Mouse (Mus musculus): ENCODE data around the gene Bend5.
A peak's percentile ranks its signal among the peaks of the same experiment; 100 is the strongest.

Bend5 gene

DNA sequence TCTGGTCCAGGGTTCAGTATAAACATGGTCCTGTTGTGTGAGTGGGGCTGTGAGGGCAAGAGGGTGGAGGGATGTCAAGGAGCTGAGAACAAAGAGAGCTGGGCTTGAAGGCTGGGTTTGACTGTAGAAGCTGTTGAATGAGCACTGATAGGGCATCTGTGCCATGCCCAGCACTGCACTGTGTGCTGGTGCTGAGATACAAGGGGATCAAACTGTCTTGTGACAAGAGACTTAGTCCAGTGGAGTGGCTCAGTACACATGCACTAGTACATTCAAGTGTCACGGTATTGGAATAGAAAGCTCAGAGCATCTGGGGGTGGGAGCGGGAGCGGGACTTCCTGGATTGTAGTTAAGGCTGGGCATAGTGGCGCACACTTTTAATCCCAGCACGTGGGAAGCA, 71.4 kb downstream of the Bend5 start:
- no peak for DNase-seq (ENCODE audit: low spot score in 2 of 2)

DNA sequence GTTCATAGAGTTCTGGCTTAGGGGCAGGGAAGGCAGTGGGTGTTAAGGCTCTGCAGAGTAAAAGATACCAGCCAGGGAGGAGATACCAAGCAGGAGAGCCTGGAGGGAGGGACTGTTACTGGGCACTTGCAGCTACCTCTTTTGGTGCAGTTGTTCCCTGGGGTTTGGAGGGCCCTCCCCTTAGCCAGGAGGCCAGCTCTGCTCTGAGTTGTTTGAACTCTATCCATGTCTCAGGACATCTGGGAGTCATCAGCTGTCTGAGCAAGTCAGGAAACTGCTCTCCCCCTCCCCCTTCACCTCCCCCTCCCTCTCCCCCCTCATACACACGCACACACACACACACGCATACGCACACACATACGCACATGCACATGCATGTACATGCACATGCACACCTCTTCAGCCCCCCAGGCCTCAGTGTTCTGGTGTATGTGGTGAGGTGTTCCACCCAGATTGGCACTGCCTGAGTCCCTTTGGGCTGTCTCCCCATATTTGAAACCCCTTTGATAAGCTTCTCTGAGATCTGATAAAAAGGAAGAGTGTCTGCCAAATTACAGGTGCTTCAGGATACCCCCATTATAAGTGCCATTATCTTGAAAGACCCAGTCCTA, 72.5 kb downstream of the Bend5 start:
- no peak for DNase-seq (ENCODE audit: low spot score in 2 of 2)

DNA sequence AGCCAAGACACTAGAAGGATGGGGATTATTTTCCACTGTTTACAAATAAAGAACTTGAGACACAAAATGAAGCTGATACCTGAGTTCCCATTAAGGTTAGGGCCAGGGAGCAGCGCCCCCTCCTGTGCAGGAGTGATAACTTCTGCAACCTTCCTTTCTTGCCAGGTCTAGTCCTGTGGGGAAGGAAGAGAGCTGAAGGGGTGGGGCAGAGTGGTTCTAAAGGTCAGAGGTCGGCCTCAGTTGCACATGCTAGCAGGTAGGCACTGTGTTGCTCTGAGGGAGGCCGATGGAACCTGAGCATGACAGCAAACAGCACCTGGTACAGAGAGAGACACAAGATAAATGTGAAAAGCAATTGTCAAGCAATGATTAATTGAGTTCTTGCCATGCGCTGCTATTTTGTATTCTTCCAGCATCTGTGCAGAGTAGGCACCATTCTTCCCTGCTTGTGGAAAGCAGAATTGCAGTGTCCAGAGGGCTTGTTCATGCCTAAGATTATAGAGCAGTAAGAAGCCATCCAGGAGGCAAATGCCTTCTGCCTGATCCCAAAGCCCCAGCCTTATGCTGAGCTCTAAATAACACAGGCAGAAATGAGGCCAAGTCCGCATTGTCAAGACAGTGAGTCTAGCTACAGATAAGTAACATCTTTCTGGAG, 79.1 kb downstream of the Bend5 start:
- peak in 1 of 2 experiments; percentile 38 for DNase-seq (ENCODE audit: low spot score in 2 of 2)

GRCm38 (mm10) chr4:111495949-111496348, 81.1 kb downstream of the Bend5 start:
- peak in 1 of 2 experiments; percentile 39 for DNase-seq (ENCODE audit: low spot score in 2 of 2)

DNA sequence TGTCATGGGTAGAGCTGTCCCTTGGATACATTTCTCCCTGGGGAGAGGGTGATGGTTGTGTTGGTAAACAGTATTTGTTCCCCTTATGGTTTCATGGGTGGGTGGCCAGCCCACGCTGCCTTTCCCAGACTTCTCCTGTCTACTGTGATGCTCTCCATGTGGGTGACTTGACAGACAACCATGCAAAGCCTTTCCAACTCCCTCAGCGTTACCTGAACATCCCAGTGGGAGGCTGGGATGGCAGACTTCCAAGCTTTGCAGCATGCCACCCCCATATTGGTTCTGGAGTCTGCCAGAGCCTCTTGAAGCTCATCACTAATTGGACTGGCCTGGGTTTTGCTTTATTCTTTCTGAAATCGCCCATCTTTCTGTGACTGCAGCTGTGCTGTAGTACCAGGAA, 83.9 kb downstream of the Bend5 start:
- DNase-seq (ENCODE audit: low spot score in 2 of 2), result no peak

DNA sequence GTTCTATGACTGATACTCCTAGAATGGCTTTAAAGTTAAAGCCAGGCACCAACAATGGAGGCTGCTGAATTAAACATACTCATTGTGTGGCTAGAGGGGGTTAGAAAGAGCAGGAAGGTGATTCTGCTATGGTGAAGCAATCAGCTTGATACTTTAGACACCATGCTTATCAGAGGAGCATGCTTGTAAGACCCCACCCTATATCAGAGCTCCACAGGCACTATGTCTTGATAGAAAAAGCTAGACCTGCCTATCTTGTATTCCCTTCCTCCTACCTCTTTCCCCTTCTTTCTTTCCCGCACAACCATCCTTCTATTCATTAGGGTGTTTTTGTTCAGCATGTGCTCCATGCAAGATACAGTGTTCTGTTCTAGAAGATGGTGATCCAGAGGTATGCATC, 86.6 kb downstream of the Bend5 start:
- DNase-seq (ENCODE audit: low spot score in 2 of 2), result no peak

DNA sequence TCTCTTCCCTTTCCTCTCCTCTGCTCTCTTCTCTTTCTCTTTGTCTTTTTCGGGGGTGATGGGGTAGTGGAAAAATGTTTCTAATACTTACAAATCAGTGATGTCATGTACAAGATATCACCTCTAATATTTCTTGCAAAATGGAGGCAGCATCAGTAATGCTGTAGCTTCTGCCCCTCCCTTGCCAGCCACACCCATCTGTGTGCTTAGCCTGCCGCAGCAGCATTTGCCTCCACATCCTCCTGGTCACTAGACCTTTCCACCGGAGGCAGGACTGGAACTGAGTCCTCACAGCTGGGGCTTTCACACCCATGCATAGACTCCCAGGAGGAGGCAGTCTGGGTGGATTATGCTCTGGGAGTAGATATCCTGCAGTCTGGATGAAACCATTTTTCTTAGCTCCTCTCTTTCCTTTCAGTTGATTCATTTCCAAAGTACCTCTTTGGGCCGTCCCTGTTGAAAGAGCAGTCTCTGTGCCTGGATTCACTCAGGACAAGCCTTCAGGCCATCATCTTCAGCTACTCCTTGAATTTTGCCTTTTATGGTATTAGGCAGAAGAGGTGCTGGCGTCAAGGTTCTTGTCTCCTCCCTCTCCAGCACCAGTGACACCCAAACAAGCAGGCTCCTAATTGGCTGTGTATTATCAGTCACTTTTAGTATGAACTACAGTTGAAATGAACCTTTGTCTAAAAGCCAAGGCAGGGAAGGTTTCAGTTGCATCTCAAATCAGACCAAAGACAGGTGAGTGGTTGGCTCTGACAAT, 88.3 kb downstream of the Bend5 start:
- no peak for DNase-seq (ENCODE audit: low spot score in 2 of 2)

- no peak for DNase-seq (ENCODE audit: low spot score in 2 of 2)
Measured at GRCm38 (mm10) chr4:111504952-111505351, 90.1 kb downstream of the Bend5 start.
